Mouse (Mus musculus) neural tube, embryonic 15.5 days (tissue): ENCODE data around the gene Tars. TPM values are rescaled to one million over a fixed set of nuclear protein-coding genes. Genes with fewer than 3 reads are reported as not detected.

Experiments used
- ATAC-seq: fragments of 200-750 bp; cut with Nextera tagmentation; 2 replicates; pipeline ENCODE4 v1.8.0; 2017; ENCODE audit warnings: mild to moderate bottlenecking, moderate TSS enrichment, moderate library complexity; ENCODE audit not compliant: low FRiP score
- H3K27ac ChIP-seq: fragments of 300-500 bp; sonication (generic); replicated peaks from 2 replicates; pipeline ENCODE4 v1.5.1; 2015; ENCODE audit warnings: mild to moderate bottlenecking, inconsistent platforms
- H3K27me3 ChIP-seq: fragments of 300-500 bp; sonication (generic); replicated peaks from 2 replicates; pipeline ENCODE4 v1.6.1; 2015; ENCODE audit warnings: inconsistent platforms
- H3K36me3 ChIP-seq: fragments of 300-500 bp; sonication (generic); 2 replicates; pipeline ENCODE4 v1.6.1; 2015; ENCODE audit warnings: inconsistent platforms
- H3K4me1 ChIP-seq: fragments of 300-500 bp; sonication (generic); 2 replicates; pipeline ENCODE4 v1.6.1; 2015; ENCODE audit warnings: inconsistent platforms
- H3K4me2 ChIP-seq: fragments of 300-500 bp; sonication (generic); 2 replicates; pipeline ENCODE4 v1.6.1; 2015; ENCODE audit warnings: inconsistent platforms, mild to moderate bottlenecking, moderate library complexity
- H3K4me3 ChIP-seq: fragments of 300-500 bp; sonication (generic); replicated peaks from 2 replicates; pipeline ENCODE4 v1.5.1; 2015; ENCODE audit warnings: mild to moderate bottlenecking, inconsistent platforms
- H3K9ac ChIP-seq: fragments of 300-500 bp; sonication (generic); replicated peaks from 2 replicates; pipeline ENCODE4 v1.6.1; 2015; ENCODE audit warnings: mild to moderate bottlenecking, inconsistent platforms
- H3K9me3 ChIP-seq: fragments of 300-500 bp; sonication (generic); replicated peaks from 2 replicates; pipeline ENCODE4 v1.6.1; 2016; ENCODE audit warnings: inconsistent platforms
- WGBS: fragments of 180-500 bp; shearing (Covaris S2); methylation state at CpG from one replicate; pipeline ENCODE4 v1.1.7; 2015; ENCODE audit warnings: mixed read lengths; 5-methylcytosine and 5-hydroxymethylcytosine counted together
- polyA plus RNA-seq: library from polyadenylated mRNA; unstranded; fragments of >200 nt; fragmentation: Nextera tagmentation; extraction: Ambion mirVana; gene quantifications from 2 replicates; pipeline ENCODE4 v1.2.1, GENCODE M21; 2015

Gene Tars
- 41.1 and 48.6 TPM in 2 replicates for polyA plus RNA-seq

DNA sequence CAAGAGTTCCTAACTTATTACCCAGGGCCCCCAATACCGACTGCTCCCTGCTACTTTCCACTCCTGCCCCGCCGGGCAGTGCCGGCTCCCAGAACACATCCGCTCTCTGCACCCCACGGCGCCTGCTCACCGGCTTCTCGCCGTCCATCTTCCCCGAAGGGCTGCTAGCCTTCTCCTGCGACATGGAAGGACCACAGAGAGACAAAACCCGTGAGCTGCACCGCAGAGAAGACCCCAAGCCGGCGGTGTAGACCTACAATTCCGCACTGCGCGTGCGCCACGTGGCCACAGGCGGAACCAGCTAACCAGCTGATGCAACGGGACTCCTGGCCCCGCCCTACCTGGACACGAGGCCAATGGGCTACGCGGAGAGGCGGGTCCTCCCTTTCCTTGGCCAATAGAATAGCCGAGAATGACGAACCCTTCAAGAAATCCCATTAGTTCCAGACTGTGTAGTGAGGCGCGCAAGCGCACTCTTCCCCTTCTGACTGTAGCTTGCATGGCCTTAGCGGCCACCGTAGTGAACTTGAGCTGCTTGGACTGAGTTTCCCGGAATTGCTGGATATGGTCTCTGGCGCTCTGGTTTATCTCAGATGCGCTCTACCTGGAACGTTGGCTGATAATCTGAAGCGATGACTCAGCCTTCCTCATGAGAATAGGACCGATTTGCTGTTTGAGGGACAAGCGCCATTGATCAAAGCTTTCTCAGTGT, at the start of gene Tars:
TSS of gene Tars (minus strand) at position 310 of the 712 bp plus-strand sequence.
- ATAC-seq: peak; percentile 100
- Histone ChIP-seq H3K9me3 (no peaks in the 10 kb centered on the region), H3K4me3 (peak within 1 kb of the TSS; percentile 83), H3K9ac (peak within 1 kb of the TSS; percentile 82), H3K27me3 (no peaks in the 10 kb centered on the region; the same call in 1 of the 2 replicates), H3K36me3 (peaks cover 18% of the 10 kb centered on the region), H3K27ac (peak within 1 kb of the TSS; percentile 74; the same call in 1 of the 2 replicates), H3K4me1 (peaks cover 26% of the 10 kb centered on the region), H3K4me2 (peak within 1 kb of the TSS; percentile 68)
- under 1% methylated on average over 42 of the region's 42 CpGs for whole genome bisulfite sequencing

GRCm38 (mm10) chr15:11437361-11437760, 37.9 kb upstream of the Tars start:
- Histone ChIP-seq H3K9me3 (no peaks in the 10 kb centered on the region), H3K27ac (no peak overlapping the region), H3K9ac (no peak overlapping the region), H3K4me3 (no peak overlapping the region), H3K27me3 (no peaks in the 10 kb centered on the region), H3K4me2 (no peak overlapping the region), H3K36me3 (no peaks in the 10 kb centered on the region), H3K4me1 (no peaks in the 10 kb centered on the region)
- 90% methylated on average over 4 of the region's 4 CpGs for WGBS
- ATAC-seq: no peak

GRCm38 (mm10) chr15:11436709-11437280, 37.3 kb upstream of the Tars start:
- Histone ChIP-seq H3K9ac (no peak overlapping the region), H3K36me3 (no peaks in the 10 kb centered on the region), H3K9me3 (no peaks in the 10 kb centered on the region), H3K27ac (no peak overlapping the region), H3K27me3 (no peaks in the 10 kb centered on the region), H3K4me2 (no peak overlapping the region), H3K4me3 (no peak overlapping the region), H3K4me1 (no peaks in the 10 kb centered on the region)
- 95% methylated on average over 15 of the region's 15 CpGs for WGBS
- no peak for ATAC-seq

DNA sequence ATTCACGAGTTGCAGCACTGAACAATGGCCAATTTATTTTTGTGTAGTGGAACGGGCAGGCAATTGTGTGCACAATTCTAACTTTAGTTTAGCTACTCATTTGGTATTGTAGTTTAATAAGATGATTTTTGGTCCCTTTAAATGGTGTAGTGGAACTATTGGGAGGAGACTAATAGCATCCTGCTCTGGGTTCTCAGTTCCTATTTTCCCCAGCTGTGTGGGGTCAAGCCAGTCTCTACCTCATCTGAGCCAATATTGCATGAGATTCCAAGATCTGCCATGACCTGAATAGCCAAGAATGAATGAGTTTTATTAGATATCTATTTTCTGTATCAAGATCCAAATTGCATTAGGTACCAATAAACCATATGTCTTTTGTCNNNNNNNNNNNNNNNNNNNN, 27.4 kb upstream of the Tars start:
- no peak for ATAC-seq
- H3K27ac ChIP-seq: no peak overlapping the region
- H3K9ac ChIP-seq: no peak overlapping the region
- H3K4me3 ChIP-seq: no peak overlapping the region
- 73% methylated on average over 2 of the region's 2 CpGs for WGBS
- no peaks in the 10 kb centered on the region for H3K36me3 ChIP-seq
- no peak overlapping the region for H3K4me2 ChIP-seq
- H3K4me1 ChIP-seq: no peaks in the 10 kb centered on the region
- H3K27me3 ChIP-seq: no peaks in the 10 kb centered on the region
- H3K9me3 ChIP-seq: no peaks in the 10 kb centered on the region

DNA sequence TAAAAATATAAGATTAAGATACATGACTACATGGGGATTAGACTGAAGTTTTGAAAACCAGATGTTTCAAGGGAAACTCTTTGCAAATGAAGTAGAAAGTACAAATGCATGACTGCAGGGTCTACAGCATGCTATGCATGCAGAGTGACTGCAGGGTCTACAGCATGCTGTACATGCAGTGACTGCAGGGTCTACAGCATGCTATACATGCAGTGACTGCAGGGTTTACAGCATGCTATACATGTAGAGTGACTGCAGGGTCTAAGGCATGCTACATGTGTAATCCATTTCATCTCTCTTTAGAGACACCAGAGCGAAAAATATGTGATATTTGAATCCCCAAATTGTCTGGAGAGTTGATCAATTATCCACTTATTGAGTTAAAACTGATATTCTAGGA, 14.0 kb upstream of the Tars start:
- Histone ChIP-seq H3K36me3 (no peaks in the 10 kb centered on the region), H3K27ac (no peak overlapping the region), H3K9ac (no peak overlapping the region), H3K27me3 (no peaks in the 10 kb centered on the region), H3K4me1 (no peaks in the 10 kb centered on the region), H3K9me3 (no peaks in the 10 kb centered on the region), H3K4me2 (no peak overlapping the region), H3K4me3 (no peak overlapping the region)
- ATAC-seq: no peak
- 88% methylated on average over 1 of the region's 1 CpGs for WGBS

- Histone ChIP-seq H3K4me1 (no peaks in the 10 kb centered on the region), H3K9ac (no peak overlapping the region), H3K4me2 (no peak overlapping the region), H3K27ac (no peak overlapping the region), H3K9me3 (no peaks in the 10 kb centered on the region), H3K36me3 (no peaks in the 10 kb centered on the region), H3K27me3 (no peaks in the 10 kb centered on the region), H3K4me3 (no peak overlapping the region)
- ATAC-seq: no peak
- 87% methylated on average over 2 of the region's 2 CpGs for WGBS
These were observed 13.1 kb upstream of the Tars start for GRCm38 (mm10) chr15:11412542-11412941.

GRCm38 (mm10) chr15:11411846-11412245, 12.4 kb upstream of the Tars start:
- no peak overlapping the region for H3K27ac ChIP-seq
- ATAC-seq: no peak
- H3K4me2 ChIP-seq: no peak overlapping the region
- no peaks in the 10 kb centered on the region for H3K27me3 ChIP-seq
- 79% methylated on average over 7 of the region's 7 CpGs for WGBS
- no peak overlapping the region for H3K9ac ChIP-seq
- no peak overlapping the region for H3K4me3 ChIP-seq
- no peaks in the 10 kb centered on the region for H3K36me3 ChIP-seq
- no peaks in the 10 kb centered on the region for H3K9me3 ChIP-seq
- no peaks in the 10 kb centered on the region for H3K4me1 ChIP-seq

DNA sequence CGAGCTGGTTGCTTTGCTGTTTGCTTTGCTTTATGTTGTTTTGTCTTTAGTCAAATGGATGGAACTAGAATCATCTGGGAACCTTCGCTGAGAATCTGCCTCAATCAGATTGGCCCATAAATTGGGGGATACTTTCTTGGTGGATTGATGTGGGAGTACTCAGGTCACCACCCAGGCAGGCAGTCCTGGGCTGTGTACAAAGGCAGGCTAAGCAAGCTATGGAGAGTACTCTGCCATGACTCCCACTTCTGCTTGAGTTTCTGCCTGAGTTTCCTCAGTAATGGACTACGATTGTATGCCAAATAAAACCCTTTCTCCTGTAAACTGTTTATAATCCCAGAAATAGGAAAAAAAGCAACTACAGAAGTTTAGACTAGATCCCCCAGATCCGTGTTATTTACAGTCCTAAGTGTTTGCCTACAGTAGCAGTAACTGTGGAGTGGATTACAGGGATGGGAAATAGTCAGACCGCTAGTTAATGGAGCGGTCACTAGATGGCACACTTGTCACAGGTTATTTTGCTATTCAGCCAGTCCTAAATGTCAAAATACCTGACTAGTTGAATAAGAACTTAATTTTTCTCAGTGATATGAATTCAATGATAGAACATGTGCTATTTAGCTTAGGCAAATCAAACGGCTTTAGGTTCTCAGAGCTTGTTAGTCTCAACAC, 8.8 kb upstream of the Tars start:
- Histone ChIP-seq H3K4me1 (no peaks in the 10 kb centered on the region), H3K27ac (no peak overlapping the region), H3K36me3 (no peaks in the 10 kb centered on the region), H3K4me2 (no peak overlapping the region), H3K27me3 (peaks cover 3% of the 10 kb centered on the region; the same call in 1 of the 2 replicates), H3K9ac (no peak overlapping the region), H3K9me3 (no peaks in the 10 kb centered on the region), H3K4me3 (no peak overlapping the region)
- ATAC-seq: peak; percentile 59; the same call in 1 of the 2 replicates
- 46% methylated on average over 7 of the region's 7 CpGs for WGBS

- peaks cover 3% of the 10 kb centered on the region; the same call in 1 of the 2 replicates for H3K27me3 ChIP-seq
- no peak overlapping the region for H3K4me2 ChIP-seq
- WGBS: 12% methylated on average over 8 of the region's 8 CpGs
- H3K9me3 ChIP-seq: no peaks in the 10 kb centered on the region
- H3K36me3 ChIP-seq: no peaks in the 10 kb centered on the region
- H3K27ac ChIP-seq: no peak overlapping the region
- ATAC-seq: 0 out of 2 replicates have a peak, but pooled peaks have one; percentile 65
- no peak overlapping the region for H3K4me3 ChIP-seq
- H3K4me1 ChIP-seq: no peaks in the 10 kb centered on the region
- no peak overlapping the region for H3K9ac ChIP-seq
These were observed 7.9 kb upstream of the Tars start for GRCm38 (mm10) chr15:11407381-11407780.

DNA sequence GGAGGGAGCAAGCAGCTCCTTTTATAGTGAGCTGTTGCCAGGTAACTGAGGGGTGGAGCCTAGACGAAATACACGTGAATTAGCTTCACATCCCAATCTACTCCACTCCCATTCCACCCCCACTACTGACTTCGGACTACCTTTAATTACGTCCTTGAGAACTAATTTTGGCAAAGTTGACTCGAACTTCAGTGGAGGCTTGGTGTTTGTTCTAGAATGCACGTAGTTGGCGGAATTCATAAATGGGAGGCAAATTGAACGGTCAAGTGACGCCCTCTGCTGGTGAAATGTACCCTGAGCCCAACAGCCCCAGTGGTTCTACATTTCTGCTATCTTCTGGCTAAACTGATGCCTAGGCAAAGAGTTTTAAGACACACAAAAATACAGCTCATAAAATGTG, 7.3 kb upstream of the Tars start:
- Histone ChIP-seq H3K4me1 (no peaks in the 10 kb centered on the region), H3K27ac (no peak overlapping the region), H3K27me3 (peaks cover 3% of the 10 kb centered on the region; the same call in 1 of the 2 replicates), H3K36me3 (no peaks in the 10 kb centered on the region), H3K9ac (no peak overlapping the region), H3K4me3 (no peak overlapping the region), H3K9me3 (no peaks in the 10 kb centered on the region), H3K4me2 (peak overlapping the region; percentile 6; the same call in 1 of the 2 replicates)
- ATAC-seq: no peak
- 25% methylated on average over 9 of the region's 9 CpGs for WGBS

DNA sequence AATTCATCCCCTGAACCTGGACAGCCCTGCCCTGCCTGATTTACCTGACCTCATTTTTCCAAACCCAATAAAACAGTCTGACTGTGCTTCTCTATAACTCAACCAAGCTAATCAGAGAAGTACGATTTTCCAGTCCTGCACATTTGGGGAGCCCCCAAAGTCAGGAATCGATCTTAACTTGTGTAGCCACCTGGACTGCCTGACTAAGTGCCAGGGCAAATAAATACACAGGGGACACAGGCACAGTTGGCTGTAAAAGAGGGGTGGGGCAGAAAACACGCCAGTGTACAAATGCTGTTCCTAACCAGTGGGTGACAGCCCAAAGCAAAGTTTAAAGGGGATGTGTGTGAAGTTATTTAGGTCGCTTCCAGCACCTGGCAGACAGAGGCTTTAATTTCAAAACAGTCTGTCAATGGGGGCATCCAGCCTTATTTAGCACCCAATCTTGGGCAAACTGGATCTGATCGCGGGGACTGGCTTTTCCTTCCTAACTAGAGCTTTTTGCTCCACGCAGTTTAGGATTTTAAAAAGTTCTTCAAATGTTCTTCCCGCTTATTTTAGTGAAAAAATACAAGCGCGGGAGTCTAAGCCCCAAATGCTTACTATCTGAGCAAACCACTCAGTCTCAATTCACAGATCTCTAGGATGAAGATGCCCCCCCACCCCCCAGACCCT, 652 bp downstream of the Tars start:
- Histone ChIP-seq H3K9ac (peak overlapping the region; percentile 82), H3K27me3 (no peaks in the 10 kb centered on the region; the same call in 1 of the 2 replicates), H3K4me1 (peaks cover 26% of the 10 kb centered on the region), H3K36me3 (peaks cover 22% of the 10 kb centered on the region), H3K9me3 (no peaks in the 10 kb centered on the region), H3K27ac (no peak overlapping the region), H3K4me3 (peak overlapping the region; percentile 83), H3K4me2 (peak overlapping the region; percentile 68)
- 7% methylated on average over 10 of the region's 10 CpGs for WGBS
- no peak for ATAC-seq
